Mouse (Mus musculus) regulatory T cell (primary cell): ENCODE data around the gene Uba52.
"Not testable (repeated sequence)": the region's sequence is repeated elsewhere in the genome, so short reads cannot be mapped to it uniquely, and the experiment has no call there.

ENCODE experiments used
- in situ Hi-C: fragments of 300-600 bp; cut with MboI, MseI; formaldehyde crosslinking; loops from one replicate; pipeline ENCODE4 v1.15.1; 2025; ENCODE audit warnings: high pct_unique_total_duplicates

The Uba52 gene

DNA sequence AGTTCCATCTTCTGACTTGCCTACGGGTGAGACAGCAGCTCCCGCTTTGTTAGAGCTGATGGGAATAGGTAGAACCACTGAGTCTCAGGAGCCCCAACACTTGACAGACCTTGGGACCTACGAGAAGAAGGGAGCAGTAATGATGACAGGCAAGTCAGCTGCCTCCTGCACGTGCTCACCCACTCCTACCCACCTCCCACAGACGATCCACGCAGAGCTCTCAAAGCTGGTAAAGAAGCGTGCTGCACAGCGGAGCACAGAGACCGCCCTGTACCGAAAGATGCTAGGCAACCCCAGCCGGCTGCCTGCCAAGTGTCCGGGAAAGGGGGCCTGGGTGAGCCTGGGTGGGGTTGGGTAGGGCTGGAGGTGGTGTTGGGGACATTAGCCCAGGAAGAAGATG lies 23.7 kb upstream of the Uba52 start:
- in situ Hi-C loops = no loop called here

DNA sequence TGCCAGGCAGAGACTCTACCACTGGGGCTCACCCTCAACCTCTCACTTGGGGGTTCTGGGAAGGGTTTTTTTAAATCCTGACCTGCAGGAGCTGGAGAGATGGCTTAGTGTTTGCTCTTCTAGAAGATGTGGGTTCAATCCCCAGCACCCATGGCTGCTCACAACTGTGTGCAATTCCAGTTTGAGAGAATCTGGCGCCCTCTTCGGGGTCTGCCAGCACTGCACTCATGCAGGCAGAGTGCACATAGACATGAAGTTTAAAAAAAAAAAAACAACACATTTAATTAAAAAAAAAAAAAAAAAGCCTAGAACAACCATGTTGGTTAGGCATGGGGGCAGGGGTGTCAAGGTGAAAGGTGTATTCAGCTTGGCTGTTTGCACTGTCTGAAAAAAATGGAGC lies 19.7 kb upstream of the Uba52 start:
- in situ Hi-C loops = no loop called here

DNA sequence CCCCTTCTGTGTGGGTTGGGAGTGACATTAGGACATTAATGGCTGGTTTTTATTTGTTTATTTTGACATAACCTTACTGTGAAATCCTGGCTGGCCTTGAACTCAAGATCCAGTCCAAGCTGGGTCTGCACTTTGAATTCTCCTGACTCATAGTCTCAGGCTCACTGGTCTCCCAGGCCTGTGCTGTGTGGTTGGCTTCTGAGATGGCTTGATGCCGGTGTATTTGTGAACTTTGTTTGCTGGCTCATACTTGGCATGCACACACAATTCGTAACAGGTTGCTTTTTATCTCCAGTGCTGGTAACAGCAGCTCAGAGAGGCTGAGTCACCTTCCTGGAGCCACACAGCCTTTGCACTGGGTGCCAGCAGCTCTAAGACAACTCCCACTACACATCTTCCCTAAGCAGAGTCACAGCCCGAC lies 19.1 kb upstream of the Uba52 start:
- in situ Hi-C loops = no loop called here

DNA sequence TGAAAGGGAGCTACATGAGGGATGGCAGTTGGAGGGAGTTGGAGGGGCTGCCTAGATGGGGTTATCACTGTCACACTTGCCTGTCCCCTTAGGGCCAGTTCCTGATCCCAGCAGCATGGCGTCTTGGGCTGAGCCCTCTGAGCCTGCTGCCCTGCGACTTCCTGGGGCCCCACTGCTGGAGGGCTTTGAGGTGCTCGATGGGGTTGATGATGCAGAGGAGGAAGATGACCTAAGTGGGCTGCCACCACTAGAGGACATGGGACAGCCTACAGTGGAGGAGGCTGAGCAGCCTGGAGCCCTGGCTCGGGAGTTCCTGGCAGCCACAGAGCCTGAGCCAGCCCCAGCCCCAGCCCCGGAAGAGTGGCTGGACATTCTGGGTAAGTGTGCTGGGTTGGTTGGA lies 18.7 kb upstream of the Uba52 start:
- in situ Hi-C loops = no loop called here

DNA sequence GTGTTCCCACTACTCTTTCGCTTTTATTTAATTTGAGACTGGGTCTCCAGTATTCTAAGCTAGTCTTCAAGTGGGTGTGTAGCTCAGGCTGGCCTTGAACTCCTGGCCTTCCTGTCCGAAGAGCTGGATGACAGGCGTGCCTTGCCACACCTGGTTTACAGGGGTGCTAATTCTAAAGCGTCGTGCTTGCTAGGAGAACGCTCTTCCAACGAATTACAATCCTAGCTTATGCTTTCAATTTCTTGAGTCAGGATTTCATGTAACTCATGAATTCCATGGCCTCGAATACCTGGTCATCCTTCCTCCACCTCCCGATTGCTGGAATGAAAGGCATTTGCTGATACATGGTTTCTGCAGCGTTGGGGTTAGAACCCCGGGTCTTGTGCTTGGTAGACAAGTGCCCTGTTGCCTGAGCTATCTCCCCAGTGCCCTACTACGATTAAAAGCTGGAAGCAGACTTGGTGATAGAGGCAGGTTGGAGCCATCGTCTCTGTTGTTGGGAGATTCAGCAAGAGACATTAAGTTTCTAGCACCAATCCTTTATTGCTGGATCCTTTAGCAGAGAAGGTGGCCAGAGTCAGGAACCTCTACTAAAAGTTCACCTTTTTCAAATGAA lies 17.7 kb upstream of the Uba52 start:
- in situ Hi-C loops = no loop called here

DNA sequence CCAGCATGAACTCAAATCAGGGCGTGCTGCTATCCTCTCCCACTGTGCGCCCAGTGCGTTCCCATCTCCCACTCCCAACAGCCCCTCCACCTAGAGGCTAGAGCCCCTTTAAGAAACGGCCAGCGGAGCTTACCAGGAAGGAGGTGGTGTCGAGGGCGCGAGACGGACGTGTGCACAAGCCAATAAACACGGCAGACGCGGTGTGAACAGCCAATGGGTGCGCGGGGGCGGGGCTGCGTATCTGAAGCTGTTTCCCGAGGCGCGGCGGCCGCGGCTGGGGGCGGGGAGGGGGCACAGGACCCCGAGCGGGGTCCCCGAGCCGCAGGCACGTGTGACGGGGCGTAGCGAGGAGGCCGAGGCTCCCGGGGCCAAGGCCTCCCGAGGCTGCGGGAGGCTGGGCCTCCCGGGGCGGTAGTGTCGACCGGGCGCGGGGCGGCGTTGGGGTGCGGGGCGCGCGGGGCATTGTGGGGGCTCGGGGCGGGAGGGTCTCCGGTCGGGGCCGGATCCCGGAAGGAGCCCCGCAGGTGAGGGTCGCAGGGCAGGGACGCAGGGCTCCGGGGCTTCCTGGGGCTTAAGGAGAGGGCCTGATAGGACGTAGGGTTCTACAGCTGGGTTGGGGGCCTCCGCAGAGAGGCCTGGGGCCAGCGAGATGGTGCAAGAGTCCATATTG lies 17.0 kb upstream of the Uba52 start, which contains the start of the genes Fkbp8 and Kxd1:
Gene Fkbp8, plus strand, starts transcription at position 213 of the 670 bp plus-strand sequence.
Gene Kxd1, minus strand, starts transcription at position 445 of the 670 bp plus-strand sequence.
- in situ Hi-C loops = no loop called here

DNA sequence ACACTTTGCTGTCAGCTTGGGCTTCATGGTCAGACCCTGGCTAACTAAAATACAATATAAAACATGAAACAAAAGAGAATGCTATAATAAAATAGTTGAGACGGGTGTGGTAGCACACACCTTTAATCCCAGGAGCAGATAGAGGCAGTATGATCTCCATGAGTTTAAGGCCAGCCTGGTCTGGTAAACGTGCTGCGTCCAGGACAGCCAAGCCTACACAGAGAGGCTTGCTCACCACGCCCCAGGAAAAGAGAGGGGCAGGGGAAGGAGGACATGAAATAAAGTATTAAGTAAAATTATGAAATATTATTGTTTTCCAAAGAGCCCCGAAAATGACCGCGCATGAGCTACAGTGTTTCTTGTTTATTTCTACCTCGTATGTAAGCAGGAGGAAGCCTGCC lies 16.5 kb upstream of the Uba52 start:
- in situ Hi-C loops = no loop called here

DNA sequence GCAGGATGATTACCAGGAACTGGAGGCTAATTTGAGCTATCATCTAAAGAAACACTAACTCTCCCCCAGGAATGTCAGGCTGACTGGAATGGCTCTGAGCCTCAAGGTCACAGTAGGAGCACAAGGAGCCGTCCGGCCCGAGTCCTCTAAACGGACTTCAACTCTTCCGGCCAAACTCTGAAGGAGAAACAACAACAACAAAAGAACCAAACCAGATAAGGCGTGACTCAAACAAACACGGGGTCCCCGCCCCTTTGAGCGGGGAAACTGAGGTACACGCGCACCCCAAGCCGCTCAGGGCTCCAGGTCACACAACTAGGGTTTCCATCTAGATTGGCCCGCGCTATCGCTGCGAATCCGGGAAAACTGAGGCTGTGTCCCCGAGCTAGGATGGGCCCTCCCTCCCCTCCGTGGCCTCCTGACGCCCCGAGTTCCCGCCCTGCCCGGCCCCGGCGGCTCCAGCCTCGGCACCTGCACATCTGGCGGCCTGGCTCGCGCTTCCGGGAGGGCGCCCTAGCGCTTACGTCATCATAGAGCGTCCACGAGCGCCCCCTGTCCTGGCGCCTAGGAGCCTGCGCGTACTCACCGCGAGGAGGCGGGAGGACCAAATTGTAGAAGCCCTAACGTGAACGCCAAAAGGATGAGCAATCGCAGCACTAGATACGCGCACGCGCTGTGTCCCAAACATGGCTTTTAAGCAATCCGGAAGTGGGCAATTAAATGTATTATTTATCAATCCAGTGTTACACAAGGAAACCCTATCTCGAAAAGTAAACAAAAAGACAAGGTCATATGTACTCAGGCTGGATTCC lies 12.2 kb upstream of the Uba52 start:
- in situ Hi-C loops = no loop called here

DNA sequence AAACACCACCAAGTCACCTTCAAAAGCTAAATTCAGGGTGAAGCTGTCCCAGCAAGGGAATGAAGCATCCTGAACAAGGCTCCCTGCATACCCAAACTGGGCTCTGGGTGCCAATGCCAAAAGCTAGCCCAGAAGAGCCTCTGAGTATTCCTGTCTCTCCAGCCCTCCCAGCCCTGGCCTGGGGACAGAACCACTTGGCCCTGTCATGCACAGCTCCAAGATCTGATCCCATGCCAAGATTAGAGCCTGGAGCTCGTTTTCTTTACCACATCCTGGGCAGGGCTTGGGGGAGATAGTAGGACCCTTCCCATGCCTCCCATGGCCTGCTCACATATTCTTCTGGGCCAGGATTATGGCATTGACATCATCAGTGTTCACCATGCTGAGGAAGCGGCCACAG lies 9.0 kb upstream of the Uba52 start:
- in situ Hi-C loops = no loop called here

DNA sequence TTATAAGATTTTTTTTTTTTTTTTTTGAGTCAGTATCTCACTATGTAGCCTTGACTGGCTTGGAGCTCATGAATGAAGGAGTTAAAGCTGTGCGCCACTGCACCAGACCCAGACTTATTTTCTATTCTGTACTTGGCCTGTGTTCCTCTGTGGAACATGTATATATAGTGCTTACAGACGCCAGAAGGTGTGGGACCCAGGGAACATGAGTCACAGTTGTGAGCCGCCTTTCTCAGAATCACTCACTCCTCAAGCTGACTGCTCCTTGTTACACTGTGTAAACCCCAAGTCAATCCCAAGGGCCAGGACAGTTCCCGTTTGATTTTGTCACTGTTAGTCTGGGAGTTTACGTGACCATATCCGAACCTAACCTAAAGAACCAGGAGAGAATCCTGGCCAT lies 8.4 kb upstream of the Uba52 start:
- in situ Hi-C loops = no loop called here

DNA sequence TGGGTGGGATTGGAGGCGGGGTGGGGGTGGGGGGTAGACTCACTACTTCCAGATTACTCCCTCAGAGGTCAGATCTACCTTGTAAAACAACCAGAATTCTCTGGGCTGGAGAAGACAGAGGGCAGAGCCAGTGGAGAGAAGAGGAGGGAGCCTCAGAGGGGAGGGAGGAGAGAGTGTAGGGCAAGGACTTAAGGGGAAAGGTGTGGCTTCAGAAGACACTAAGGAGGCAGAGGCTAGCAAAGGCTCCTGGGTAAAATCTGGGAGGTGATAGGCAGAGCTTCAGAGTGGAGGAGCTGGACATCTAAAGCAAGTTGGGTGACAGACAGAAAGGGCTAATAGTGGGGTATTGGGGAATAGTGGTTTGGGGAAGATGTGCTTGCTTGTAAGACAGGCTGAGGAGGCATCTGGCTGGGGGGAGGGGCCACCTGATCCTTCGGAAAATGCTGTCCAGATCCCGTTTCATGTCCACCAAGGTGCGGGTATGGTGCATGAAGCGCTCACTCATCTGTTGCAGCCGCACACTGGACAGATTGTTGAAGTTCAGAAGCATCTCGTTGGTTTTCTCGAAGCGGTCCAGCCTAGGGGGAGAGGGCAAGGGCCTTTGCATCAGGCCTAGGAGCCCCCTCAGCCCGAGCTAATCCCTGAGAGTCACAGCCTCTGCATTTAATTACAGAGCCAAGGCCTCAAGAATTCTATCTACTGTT lies 7.5 kb upstream of the Uba52 start:
- in situ Hi-C loops = no loop called here

DNA sequence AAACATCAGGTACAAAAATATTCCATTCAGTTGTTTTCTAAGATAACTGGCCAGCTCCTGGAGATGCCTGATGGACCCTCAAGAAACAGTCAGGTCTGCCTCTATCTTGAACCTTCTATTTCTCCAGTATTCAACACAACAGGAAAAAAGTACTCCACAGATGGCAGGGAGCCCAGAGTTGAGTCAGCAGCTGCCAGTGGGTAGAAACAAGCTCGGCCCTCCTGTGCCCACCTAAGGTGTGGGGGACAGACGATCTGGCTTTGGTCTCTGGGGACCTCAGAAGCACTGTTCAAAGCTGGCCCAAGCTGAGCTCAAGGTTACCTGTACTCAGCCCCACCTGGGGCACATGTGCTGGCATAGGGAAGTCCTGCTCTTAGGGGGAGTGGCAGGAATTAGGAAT lies 2.8 kb upstream of the Uba52 start:
- in situ Hi-C loops = no loop called here

DNA sequence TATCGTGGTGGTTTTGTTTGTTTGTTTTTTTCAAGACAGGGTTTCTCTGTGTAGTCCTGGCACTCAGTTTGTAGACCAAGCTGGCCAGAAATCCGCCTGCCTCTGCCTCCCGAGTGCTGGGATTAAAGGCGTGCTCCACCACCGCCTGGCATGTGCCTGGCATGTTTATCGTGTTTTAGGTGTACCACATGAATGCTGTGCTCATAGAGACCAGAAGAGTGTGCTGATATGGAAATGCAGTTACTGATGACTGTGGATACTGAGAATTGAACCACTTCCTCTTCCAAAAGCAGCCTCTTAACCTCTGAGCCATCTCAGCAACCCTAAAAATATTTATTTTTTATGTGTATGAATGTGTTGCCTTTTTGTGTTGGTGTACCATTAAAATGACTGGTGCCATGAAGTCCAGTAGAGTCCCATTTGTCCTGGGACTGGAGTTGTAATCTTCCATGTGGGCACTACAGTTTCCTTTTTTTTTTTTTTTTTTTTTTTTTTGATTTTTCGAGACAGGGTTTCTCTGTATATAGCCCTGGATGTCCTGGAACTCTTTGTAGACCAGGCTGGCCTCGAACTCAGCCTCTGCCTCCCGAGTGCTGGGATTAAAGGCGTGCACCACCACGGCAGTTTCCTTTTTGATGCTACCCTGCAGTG lies 1.8 kb upstream of the Uba52 start:
- in situ Hi-C loops = no loop called here

DNA sequence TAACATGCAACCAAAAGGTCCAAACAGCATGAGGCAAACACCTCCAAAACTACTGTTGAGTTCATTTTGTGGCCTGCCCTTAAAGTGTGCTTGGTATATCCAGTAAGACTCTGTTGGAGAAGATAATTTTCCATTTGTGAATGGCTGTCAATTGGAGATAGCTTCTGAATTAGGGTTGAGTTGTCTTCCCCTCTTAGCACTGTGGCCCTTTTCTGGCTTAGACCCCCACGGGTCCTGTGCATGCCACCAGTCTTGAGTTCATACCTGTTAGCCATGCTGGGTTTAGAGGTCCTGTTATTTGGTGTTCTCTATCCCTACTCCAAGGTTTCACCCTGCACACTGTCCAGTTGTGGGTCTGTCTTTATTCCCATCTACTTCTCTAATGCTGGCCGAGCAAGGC lies 1.2 kb upstream of the Uba52 start:
- in situ Hi-C loops = no loop called here

DNA sequence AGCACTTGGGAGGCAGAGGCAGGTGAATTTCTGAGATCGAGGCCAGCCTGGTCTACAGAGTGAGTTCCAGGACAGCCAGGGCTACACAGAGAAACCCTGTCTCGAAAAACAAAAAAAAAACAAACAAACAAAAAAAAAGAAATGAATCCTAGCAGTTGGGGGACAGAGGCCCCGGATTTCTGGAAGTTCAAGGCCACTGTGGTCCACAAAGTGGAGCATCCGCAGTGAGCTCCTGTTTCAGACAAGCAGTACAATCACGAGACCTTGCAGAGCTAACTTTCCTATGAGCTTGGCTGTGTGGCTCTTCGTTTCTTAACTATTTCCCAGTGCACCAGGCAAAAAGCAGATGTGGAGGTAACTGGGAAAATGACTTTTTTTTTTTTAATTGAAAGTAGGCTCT lies 573 bp upstream of the Uba52 start:
- in situ Hi-C loops = not testable (repeated sequence)

DNA sequence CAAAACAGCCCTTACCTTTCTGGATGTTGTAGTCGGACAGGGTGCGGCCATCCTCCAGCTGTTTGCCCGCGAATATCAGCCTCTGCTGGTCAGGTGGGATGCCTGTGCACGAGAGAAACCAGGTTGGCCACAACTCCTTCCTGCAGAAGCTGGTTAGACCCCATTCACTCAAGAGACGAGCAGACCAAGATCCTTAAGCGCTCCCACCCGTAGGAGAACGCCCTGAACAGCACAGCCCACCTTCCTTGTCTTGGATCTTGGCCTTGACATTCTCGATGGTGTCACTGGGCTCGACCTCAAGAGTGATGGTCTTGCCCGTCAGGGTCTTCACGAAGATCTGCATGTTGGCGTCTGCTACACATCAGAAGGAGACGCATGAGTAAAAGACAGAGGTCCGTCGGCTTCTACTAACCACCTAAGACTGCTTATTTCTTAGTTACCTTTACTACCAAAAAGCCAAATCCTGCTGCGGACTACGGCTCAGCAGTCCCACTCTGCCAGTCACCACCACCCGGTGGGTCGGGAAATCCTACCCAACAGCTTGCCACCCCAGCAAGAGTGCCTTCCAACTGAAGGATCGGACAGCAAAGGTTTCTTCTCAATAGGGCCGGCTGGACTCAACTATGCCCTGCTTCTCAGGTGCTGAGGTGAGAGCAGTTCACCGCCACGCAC lies 1.2 kb downstream of the Uba52 start:
- in situ Hi-C loops = loop anchor here (10.0 kb wide), 2 partner anchors 95 to 1295 kb away; no protein-coding TSS in a partner anchor

DNA sequence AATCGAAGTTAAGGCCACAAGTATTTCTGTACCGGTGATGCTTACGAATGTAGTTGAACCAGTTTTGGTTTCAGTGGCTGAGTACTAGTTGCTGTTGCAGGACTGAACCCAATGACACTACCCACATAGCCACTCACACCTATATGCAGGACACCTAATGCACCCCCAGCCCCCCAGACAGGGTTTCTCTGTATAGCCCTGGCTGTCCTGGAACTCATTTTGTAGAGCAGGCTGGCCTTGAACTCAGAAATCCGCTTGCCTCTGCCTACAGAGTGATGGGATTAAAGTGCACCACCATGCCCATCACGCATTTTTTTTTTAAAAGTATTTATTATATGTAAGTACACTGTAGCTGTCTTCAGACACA lies 3.6 kb downstream of the Uba52 start:
- in situ Hi-C loops = loop anchor here (10.0 kb wide), 2 partner anchors 92 to 1292 kb away; no protein-coding TSS in a partner anchor

DNA sequence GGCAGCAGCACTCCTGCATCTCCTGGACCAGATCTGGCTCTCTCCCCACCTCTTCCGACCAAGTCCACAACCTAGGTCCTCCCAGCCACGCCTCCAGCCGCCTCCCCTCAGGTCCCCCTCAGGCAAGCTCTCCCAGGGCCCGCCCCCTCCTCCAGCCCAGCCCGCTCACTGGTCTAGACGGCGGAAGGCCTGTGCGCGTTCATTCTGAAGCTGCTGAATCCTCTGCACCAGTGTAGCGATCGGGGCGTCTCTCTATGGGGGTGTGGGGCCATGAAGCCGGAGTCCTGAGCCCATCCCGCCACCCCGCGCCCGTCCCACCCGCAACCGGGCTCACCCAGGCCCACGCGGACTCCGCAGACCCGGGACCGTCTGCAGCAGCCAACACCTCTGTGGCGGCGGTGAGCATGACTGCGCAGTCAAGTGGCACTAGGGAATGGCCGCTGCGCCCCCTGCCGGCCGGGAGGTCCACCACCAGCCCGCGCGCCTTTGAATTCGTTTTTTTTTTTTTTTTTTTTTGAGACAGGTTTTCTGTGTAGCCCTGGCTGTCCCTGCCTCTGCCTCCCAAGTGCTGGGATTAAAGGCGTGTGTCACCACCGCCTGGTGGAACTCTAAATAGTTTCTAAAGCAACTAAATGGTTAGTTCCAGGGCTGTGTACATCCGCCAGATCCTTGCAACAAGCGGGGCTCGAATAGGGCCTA lies 4.1 kb downstream of the Uba52 start, which contains the start of gene Rex1bd:
Gene Rex1bd, minus strand, starts transcription at position 425 of the 699 bp plus-strand sequence.
- in situ Hi-C loops = loop anchor here (10.0 kb wide), 2 partner anchors 92 to 1292 kb away; no protein-coding TSS in a partner anchor

DNA sequence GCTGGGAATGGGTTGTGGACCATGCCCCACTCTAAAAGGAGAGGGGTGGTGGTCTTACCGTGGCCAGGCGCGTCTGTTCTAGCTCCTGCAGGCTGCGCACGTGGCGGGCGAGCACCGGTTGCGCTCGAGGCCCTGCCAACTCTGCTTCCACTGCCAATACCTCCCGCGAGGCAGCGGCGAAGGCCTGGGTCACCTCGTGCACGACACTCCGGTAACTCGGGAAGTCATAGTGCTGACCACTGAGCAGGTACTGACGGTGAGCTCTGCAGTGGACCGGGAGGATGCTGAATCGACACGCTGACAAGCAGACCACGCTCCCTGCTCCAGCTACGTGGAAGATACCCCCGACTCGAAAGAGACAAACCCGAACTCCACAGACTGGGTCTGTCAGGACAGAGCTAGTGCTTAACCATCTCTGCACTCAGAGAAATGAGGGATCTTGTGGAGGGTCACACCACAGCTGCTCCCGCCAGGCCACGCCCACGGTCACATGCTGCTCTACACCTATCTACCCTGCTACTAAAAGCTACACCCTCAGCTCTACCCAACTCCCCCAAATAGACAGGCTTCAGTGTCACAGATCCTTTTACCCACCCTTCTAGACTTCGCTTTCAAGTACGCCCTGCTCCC lies 4.8 kb downstream of the Uba52 start:
- in situ Hi-C loops = loop anchor here (10.0 kb wide), 2 partner anchors 91 to 1291 kb away; no protein-coding TSS in a partner anchor
